Mouse (Mus musculus): Measurements from ENCODE around the gene Ryr2.

- TF ChIP-seq CTCF (IDR thresholded peaks at IDR 0.05; ENCODE audit: control insufficient read depth, insufficient read depth, insufficient read length): no peak
- TF ChIP-seq MAX (IDR thresholded peaks at IDR 0.05): no peak
- TF ChIP-seq MYOG (IDR thresholded peaks at IDR 0.05; ENCODE audit: control insufficient read depth, extremely low read depth, insufficient read length): no peak
- TF ChIP-seq CEBPB (IDR thresholded peaks at IDR 0.05; ENCODE audit: low read depth): no peak
- no peak for TF ChIP-seq MYOD1 (IDR thresholded peaks at IDR 0.05; ENCODE audit: control insufficient read depth, insufficient read length, low read depth)
- TF ChIP-seq FOSL1 (IDR thresholded peaks at IDR 0.05; ENCODE audit: insufficient read depth, low read length, poor library complexity, severe bottlenecking): no peak
- no peak for TF ChIP-seq USF1 (IDR thresholded peaks at IDR 0.05; ENCODE audit: low read depth)
Measured at GRCm38 (mm10) chr13:11924732-11925131, 182.0 kb downstream of the Ryr2 start.
